Mouse (Mus musculus) forebrain, postnatal 0 days (tissue): Measurements from ENCODE around the gene Elob. TPM values are rescaled to one million over a fixed set of nuclear protein-coding genes. Genes with fewer than 3 reads are reported as not detected.

Experiments used
- ATAC-seq: fragments of 200-750 bp; cut with Nextera tagmentation; 2 replicates; pipeline ENCODE4 v1.8.0; 2017; ENCODE audit warnings: mild to moderate bottlenecking, moderate library complexity
- DNase-seq: peaks from one replicate; pipeline ENCODE4 v3.0.0-alpha.2; 2015
- H3K27ac ChIP-seq: fragments of 300-500 bp; sonication (generic); 2 replicates; pipeline ENCODE4 v1.5.1; 2014; ENCODE audit warnings: low read depth, mild to moderate bottlenecking, antibody characterized with exemption, low read length, moderate library complexity, mixed read lengths
- H3K27me3 ChIP-seq: fragments of 300-500 bp; sonication (generic); 2 replicates; pipeline ENCODE4 v1.6.1; 2014; ENCODE audit warnings: mild to moderate bottlenecking, low read length, mixed read lengths; ENCODE audit not compliant: insufficient read depth
- H3K36me3 ChIP-seq: fragments of 300-500 bp; sonication (generic); 2 replicates; pipeline ENCODE4 v1.6.1; 2014; ENCODE audit warnings: mild to moderate bottlenecking, moderate library complexity; ENCODE audit not compliant: insufficient read depth
- H3K4me1 ChIP-seq: fragments of 300-500 bp; sonication (generic); 2 replicates; pipeline ENCODE4 v1.6.1; 2014; ENCODE audit warnings: antibody characterized with exemption; ENCODE audit not compliant: insufficient read depth
- H3K4me2 ChIP-seq: fragments of 300-500 bp; sonication (generic); 2 replicates; pipeline ENCODE4 v1.6.1; 2014; ENCODE audit warnings: low read depth, mild to moderate bottlenecking, moderate library complexity
- H3K4me3 ChIP-seq: fragments of 300-500 bp; sonication (generic); 2 replicates; pipeline ENCODE4 v1.5.1; 2014; ENCODE audit warnings: low read depth, low read length, mixed read lengths
- H3K9ac ChIP-seq: fragments of 300-500 bp; sonication (generic); 2 replicates; pipeline ENCODE4 v1.6.1; 2014; ENCODE audit warnings: mild to moderate bottlenecking
- H3K9me3 ChIP-seq: fragments of 300-500 bp; sonication (generic); 2 replicates; pipeline ENCODE4 v1.6.1; 2016; ENCODE audit warnings: low read length
- CTCF ChIP-seq: sonication (generic); IDR thresholded peaks from 2 replicates; pipeline ENCODE4 v1.5.1; 2016; ENCODE audit warnings: antibody characterized with exemption, control low read depth, low read depth
- WGBS: fragments of 180-500 bp; shearing (Covaris S2); extraction: QIAGEN DNeasy Blood & Tissue Kit; methylation state at CpG from one replicate; pipeline ENCODE4 v1.1.7; 2014; 5-methylcytosine and 5-hydroxymethylcytosine counted together
- polyA plus RNA-seq: library from polyadenylated mRNA; unstranded; fragments of >200 nt; fragmentation: Nextera tagmentation; extraction: Ambion mirVana; gene quantifications from 2 replicates; pipeline ENCODE4 v1.2.1, GENCODE M21; 2015
- total RNA-seq: library from RNA; depleted of rRNA; stranded (reverse); fragments of >200 nt; gene quantifications from 2 replicates; pipeline ENCODE4 v1.2.3, GENCODE M21; 2014

Elob gene
- total and polyA plus RNA-seq, 2 experiments from 2014 or later = 1,394 to 1,488 TPM

DNA sequence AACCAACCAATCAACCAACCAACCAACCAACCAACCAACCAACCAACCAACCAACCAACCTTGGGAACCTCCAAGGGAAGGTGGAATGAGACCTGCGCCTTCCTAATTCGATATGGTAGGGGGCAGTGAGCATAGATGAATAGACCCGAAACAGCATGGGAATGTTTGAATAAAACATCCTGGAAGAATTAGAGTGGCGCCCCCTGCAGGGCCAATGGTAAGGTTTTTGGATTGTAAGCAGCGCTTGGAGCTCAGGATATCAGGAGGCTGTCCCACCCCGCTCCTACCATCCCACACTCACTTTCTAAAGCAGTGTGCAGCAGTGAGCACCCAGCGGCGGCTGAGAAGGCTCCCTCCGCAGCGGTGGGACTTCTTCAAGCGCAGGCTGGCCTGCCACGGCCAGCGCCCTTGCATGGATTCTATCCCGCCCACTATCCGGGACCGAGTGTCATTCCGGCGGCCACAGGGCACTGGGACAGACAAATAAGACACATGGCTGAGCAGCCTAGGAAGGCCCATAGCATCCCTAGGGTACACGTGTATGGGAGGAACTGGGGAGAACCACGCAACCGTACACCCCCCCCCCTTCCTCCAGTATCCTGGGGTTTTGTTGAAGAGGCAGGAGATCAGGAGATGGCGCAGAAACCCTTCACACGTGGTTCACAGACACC is 14.3 kb upstream of the Elob start:
- Histone ChIP-seq H3K4me2 (no peak overlapping the region), H3K4me1 (no peaks in the 10 kb centered on the region), H3K9me3 (no peaks in the 10 kb centered on the region), H3K27me3 (no peaks in the 10 kb centered on the region), H3K9ac (no peak overlapping the region), H3K4me3 (no peak overlapping the region), H3K36me3 (no peaks in the 10 kb centered on the region), H3K27ac (no peak overlapping the region)
- ATAC-seq = no peak
- 47% methylated on average over 23 of the region's 23 CpGs for WGBS
- no peak; the same call in 1 of the 2 replicates for TF ChIP-seq CTCF
- DNase-seq = no peak

DNA sequence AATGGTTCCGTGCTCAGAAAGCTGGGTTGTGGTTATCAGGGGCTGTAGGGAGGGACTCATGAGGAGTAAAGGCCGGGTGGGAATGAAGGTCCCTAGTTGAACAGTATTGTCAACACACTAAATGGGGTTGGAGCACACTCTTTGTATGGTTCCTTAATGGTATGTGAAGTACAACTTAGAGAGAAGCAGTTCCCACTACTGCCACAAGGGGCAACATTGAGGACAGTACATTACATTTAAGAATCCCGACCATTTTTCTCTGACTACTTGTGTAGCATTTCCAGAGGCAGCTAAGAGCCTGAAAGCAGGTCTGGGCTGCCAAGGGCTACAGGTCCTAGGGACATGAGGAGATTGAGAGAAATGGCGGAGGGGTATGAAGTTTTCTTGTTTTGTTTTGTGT is 12.2 kb upstream of the Elob start:
- Histone ChIP-seq H3K9me3 (no peaks in the 10 kb centered on the region), H3K9ac (no peak overlapping the region), H3K4me3 (no peak overlapping the region), H3K36me3 (no peaks in the 10 kb centered on the region), H3K27ac (no peak overlapping the region), H3K4me2 (no peak overlapping the region), H3K27me3 (no peaks in the 10 kb centered on the region), H3K4me1 (no peaks in the 10 kb centered on the region)
- WGBS = 26% methylated on average over 4 of the region's 4 CpGs
- DNase-seq (peak; percentile 80), ATAC-seq (peak; percentile 67; the same call in 1 of the 2 replicates)
- peak; percentile 81 for TF ChIP-seq CTCF

DNA sequence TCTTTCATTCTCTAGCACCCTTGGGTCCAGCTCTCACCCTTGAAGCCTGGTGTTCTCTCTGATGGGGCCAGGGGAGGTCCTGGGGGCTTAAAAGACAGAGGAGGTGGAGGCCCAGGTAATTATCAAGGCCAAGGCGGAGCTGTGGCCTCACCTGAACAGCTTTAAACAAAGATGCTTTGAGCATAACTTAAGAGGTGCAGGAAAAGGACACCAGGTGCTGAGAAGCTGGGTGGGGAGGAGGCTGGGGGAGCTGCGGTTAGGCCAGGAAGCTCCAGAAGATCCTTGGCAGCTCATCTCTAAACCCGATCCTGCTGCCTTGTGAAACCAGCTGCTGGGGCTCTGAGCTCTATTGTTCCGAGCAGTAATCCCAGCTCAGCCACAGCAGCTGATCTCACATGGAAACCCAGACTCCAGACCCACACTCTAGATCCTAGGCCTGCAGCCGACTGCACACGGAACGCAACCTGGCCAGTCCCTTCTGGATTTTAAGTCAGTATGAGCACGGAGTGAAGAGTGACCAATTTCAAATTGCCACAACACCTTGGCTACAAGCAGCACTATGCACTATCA is 7.2 kb upstream of the Elob start, which contains the start of gene Prss33:
TSS of gene Prss33 (minus strand) at position 51 of the 570 bp plus-strand sequence.
- DNase-seq (no peak), ATAC-seq (no peak)
- no peaks in the 10 kb centered on the region for H3K36me3 ChIP-seq
- no peaks in the 10 kb centered on the region for H3K4me1 ChIP-seq
- no peak for TF ChIP-seq CTCF
- no peak within 1 kb of the TSS for H3K27ac ChIP-seq
- 50% methylated on average over 8 of the region's 8 CpGs for WGBS
- H3K4me3 ChIP-seq = no peak within 1 kb of the TSS
- H3K27me3 ChIP-seq = peaks cover 4% of the 10 kb centered on the region; the same call in 1 of the 2 replicates
- no peak within 1 kb of the TSS for H3K9ac ChIP-seq
- H3K4me2 ChIP-seq = no peak within 1 kb of the TSS
- no peaks in the 10 kb centered on the region for H3K9me3 ChIP-seq

DNA sequence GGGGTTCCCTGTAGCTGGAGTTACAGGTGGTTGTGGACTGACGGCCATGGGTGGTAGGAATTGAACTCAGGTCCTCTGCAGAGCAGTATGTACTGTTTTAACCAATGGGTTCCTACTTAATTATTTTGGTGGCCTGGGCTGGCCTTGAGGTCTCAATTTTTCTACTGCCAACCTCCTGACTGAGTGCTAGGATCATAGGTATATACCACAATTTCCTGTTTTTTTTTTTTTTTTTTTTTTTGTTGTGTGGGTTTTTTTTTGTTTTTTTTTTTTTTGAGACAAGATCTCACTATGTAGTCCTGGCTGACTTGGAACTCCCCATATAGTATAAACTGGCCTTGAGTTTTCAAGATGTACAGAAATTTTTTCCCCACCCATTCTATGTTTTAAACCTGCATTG is 2.3 kb upstream of the Elob start:
- no peak for DNase-seq
- H3K27ac ChIP-seq = no peak overlapping the region
- H3K36me3 ChIP-seq = peaks cover 3% of the 10 kb centered on the region
- WGBS = 93% methylated on average over 1 of the region's 1 CpGs
- H3K4me2 ChIP-seq = no peak overlapping the region
- TF ChIP-seq CTCF = no peak
- no peak for ATAC-seq
- H3K4me1 ChIP-seq = peaks cover 8% of the 10 kb centered on the region
- H3K9me3 ChIP-seq = no peaks in the 10 kb centered on the region
- no peak overlapping the region for H3K4me3 ChIP-seq
- H3K9ac ChIP-seq = no peak overlapping the region
- peaks cover 4% of the 10 kb centered on the region; the same call in 1 of the 2 replicates for H3K27me3 ChIP-seq

DNA sequence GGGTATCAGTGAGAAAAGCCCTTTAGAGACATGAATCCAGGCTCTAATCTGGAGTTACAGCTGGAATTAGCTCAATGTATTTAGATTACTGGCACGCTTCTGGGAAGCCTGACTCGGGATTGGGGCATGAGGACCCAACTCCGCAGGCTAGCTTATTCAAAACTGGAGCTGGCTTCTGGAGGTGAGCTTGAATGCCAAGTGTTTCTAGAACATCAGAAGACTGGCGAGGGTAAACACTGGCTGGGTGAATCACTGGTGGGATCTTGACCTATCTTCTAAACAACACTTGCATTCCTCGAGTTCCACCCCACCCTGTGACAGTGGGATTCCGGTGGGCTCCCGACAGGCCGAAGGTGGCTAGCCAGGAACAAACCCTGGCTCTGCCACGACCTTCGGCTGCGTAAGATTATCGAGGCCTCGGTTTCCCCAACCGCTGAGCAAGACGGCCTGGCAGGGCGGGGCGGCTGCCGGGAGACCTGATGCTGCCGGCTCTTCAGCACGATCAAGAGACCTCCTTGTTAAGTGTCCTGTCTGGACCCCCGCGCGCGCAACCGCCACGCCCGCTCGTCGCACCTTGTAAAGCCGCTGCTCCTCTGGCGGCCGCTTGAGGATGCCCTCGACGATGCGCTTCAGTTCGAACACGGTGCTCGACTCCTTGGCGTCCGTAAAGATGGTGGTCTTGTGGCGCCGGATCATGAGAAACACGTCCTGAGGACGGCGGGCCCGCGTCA is 500 bp downstream of the Elob start:
- peak; percentile 73 for ATAC-seq
- peak; percentile 63 for DNase-seq
- 2% methylated on average over 47 of the region's 47 CpGs for WGBS

DNA sequence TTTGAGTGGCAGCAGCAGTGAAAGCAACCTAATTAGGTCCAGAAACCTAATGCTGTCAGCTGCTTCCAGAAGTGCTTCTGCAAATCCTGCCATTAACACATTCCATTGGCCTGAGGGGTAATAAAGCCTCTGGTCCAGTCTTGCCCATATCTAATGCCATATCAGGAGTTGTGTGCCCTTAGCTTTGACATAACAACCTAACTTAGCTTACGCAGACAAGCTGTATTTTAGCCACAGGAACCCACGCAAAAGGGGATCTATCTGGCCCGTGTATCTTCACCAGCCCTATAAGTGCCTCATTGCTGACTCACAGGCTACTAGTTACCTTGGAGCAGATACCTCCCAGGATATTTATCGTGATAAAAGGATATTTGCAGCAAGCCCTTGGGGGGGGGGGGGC is 3.3 kb downstream of the Elob start:
- Histone ChIP-seq H3K36me3 (peaks cover 58% of the 10 kb centered on the region), H3K4me2 (no peak overlapping the region), H3K4me3 (no peak overlapping the region), H3K9ac (no peak overlapping the region), H3K4me1 (peaks cover 8% of the 10 kb centered on the region), H3K27me3 (no peaks in the 10 kb centered on the region), H3K9me3 (no peaks in the 10 kb centered on the region), H3K27ac (no peak overlapping the region)
- ATAC-seq (no peak), DNase-seq (no peak)
- WGBS = 82% methylated on average over 4 of the region's 4 CpGs
- no peak for TF ChIP-seq CTCF

More for the DNA sequence above, 500 bp downstream of the Elob start:
- Histone ChIP-seq H3K9ac (peak overlapping the region; percentile 68), H3K9me3 (no peaks in the 10 kb centered on the region), H3K36me3 (peaks cover 29% of the 10 kb centered on the region), H3K27me3 (peaks cover 4% of the 10 kb centered on the region; the same call in 1 of the 2 replicates), H3K27ac (peak overlapping the region; percentile 97), H3K4me2 (peak overlapping the region; percentile 66), H3K4me1 (peaks cover 8% of the 10 kb centered on the region), H3K4me3 (peak overlapping the region; percentile 47)
- peak; percentile 46 for TF ChIP-seq CTCF

DNA sequence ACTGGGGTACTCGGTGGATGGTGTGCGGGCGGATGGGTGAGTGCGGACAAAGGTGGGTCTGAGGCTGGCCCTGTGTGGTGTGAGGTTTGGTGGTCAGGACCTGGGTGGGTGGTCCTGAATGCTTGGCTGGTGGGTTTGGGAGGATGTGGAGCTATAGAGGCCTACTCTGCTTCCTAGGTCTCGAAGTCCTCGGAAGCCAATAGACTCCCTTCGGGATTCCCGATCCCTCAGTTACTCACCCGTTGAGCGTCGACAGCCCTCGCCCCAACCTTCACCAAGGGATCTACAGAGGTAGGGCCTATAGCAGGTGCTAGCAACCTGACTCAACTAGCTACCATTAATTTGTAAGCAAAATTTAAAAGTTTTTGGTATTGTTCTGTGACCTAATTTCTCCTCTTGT is 5.3 kb downstream of the Elob start:
- Histone ChIP-seq H3K4me1 (peaks cover 8% of the 10 kb centered on the region), H3K9me3 (peaks cover 7% of the 10 kb centered on the region; the same call in 1 of the 2 replicates), H3K4me2 (no peak overlapping the region), H3K27ac (no peak overlapping the region), H3K27me3 (no peaks in the 10 kb centered on the region), H3K9ac (no peak overlapping the region), H3K4me3 (no peak overlapping the region), H3K36me3 (peaks cover 78% of the 10 kb centered on the region)
- 89% methylated on average over 12 of the region's 12 CpGs for WGBS
- TF ChIP-seq CTCF = no peak
- DNase-seq (no peak), ATAC-seq (no peak)
